Mouse (Mus musculus) CD4-positive, CD25-positive, alpha-beta regulatory T cell (primary cell): ENCODE data around the gene Slc16a14. TPM values are rescaled to one million over a fixed set of nuclear protein-coding genes. Genes with fewer than 3 reads are reported as not detected.

ENCODE experiments used
- polyA plus RNA-seq: library from polyadenylated mRNA; unstranded; fragments of 100-300 nt; shearing (Covaris generic); gene quantifications from one replicate; pipeline ENCODE4 v1.2.1, GENCODE M21; 2017

Slc16a14 gene
- polyA plus RNA-seq: not detected

DNA sequence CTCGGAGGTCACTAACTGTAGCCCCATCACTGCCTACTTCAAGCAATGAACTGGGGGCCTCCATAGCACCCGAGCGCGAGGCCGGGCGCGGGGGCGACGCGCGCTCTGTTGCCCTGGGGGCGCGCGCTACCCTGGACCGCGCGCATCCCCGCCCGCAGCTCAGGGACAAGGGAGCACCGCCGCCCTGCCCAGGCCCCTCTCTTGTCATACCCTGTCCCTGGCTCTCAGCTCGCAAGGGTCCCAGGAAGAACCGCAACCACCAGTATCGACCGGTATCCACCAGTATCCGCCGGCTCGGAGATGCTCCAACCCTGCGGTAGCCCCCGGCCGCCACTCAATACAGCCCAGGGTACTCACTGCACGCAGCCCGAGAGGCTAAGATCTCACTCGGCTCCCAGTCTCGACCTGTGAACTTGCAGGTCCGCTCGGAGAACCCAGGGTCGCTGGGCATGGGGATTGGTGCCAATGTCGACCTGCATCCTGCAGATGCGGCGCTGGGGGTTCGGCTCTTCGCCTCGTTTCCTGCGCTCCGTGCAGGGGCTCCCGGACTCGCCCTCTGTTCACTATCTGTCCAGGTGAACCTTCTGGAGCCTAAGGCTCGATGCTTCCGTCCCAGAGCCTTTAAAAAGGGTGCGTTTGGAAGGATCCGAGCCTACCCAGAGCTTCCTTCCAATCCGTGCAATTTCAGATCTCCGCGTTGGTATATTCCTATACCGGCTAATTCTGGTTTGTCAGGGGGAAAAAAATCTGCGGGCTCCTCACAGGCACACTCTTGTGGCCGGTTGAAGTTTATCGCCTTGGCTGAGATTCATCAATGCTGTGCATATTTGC is at the start of gene Slc16a14:
Gene Slc16a14, minus strand, starts transcription at position 632 of the 831 bp plus-strand sequence.

Other genes with a start within 250 kb of the Slc16a14 start
- not detected for gene Dner, start 238.9 kb downstream of the Slc16a14 start, polyA plus RNA-seq
- gene Fbxo36, start 95.3 kb downstream of the Slc16a14 start, polyA plus RNA-seq: 3.8 TPM
- gene Trip12, start 94.6 kb downstream of the Slc16a14 start, polyA plus RNA-seq: 178 TPM
- gene Gm10553, start 165.0 kb upstream of the Slc16a14 start, polyA plus RNA-seq: not detected
- 0.18 TPM for gene A530032D15Rik, start 174.7 kb upstream of the Slc16a14 start, polyA plus RNA-seq